Mouse (Mus musculus) spleen, adult 2 months (tissue): Measurements from ENCODE around the gene Ube2v1.

Experiments used
- CTCF ChIP-seq: fragments of 200-500 bp; IDR thresholded peaks from 2 replicates; pipeline ENCODE4 v1.5.1; 2011; ENCODE audit warnings: mild to moderate bottlenecking, inconsistent platforms; ENCODE audit not compliant: insufficient read depth, insufficient read length, insufficient replicate concordance; ENCODE audit errors: extremely low read depth
- POLR2A ChIP-seq: fragments of 200-500 bp; IDR thresholded peaks from 2 replicates; pipeline ENCODE4 v1.6.1; 2011; ENCODE audit warnings: low read depth, low read length, inconsistent platforms

GRCm38 (mm10) chr2:167570815-167571214 lies 61.1 kb downstream of the Ube2v1 start:
- TF ChIP-seq CTCF (no peak), POLR2A (no peak)
